Mouse (Mus musculus) adrenal gland, postnatal 10 days (tissue): ENCODE measurements around the gene Dpyd. TPM values are rescaled to one million over a fixed set of nuclear protein-coding genes. Genes with fewer than 3 reads are reported as not detected.

Source experiments
- DNase-seq: peaks from one replicate; pipeline ENCODE4 v3.0.0; 2021; ENCODE audit warnings: mixed read lengths
- total RNA-seq, 2 experiments: library from RNA; stranded (reverse); gene quantifications; 2 replicates each; pipeline ENCODE4 v1.2.3; 2021

The Dpyd gene
- total RNA-seq, 2 experiments from 2014 or later, result 32.8 to 38.4 TPM

DNA sequence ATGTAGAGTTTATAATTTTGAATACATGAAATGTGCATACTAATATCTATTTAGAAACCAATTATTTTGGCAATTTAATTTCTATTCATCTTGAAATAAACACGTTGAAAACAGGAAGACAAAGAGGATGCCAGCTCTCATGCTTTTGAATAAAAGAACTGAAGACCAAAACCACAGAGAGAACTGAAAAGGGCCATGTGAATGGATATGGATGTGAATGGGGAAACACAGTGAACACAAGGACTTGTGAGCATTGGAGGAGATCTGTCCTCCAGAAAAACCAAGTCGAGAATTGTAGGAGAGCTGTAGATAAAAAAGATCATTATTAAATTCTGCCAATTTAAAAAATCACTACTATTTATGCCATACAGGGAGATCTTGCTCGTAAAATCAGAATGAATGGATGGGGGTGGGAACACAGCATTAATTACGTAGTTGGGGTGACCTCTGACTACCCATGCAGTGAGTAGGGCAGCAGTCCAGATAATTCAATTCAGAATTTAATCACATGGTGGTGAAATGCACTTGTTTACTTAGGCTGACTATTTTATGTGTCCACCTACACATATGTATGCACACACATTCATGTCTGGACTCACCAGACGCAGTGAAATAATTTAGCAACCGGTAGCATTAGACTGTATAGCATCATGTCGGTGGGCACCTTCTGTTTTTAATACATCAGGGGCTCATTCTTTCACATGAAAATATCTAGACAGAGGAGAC lies 114.3 kb downstream of the Dpyd start:
- DNase-seq, result no peak

DNA sequence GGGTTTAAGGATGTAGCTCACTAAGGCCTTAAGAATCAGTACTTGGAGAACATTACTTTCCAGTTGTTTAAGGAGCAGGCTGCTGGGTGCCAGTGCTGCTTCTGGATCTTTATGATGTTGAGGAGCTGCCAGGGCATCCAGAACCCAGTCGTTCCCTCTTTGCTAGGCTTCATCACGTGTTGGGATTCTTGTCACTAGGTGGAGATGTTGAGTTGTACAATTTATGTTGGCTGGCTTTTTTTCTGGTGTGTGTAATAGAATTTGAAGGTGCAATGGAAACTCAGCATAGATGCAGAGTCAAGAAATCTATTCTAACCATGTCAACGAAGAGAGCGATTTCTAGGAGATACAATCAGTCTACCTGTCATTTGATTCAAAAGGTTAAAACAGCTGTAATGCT lies 118.9 kb downstream of the Dpyd start:
- DNase-seq, result peak; percentile 22

DNA sequence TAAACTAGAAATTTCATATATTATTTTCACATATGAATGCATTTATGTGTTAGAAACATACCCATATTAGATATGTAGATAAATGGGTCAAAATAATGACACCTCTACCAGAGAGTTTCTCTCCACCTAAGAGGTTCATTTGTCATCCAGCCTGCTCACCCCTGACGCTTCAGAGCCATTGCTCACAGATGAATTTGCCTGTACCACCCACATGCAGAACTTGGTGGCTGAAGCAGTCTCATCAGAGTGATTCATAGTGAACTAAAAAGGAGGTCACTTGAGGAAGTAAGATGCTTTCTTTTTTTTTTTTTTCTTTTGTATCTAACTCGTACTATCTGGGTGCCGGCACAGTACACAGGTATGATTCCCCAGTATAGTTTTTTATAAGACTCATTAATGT lies 188.3 kb downstream of the Dpyd start:
- DNase-seq, result no peak

DNA sequence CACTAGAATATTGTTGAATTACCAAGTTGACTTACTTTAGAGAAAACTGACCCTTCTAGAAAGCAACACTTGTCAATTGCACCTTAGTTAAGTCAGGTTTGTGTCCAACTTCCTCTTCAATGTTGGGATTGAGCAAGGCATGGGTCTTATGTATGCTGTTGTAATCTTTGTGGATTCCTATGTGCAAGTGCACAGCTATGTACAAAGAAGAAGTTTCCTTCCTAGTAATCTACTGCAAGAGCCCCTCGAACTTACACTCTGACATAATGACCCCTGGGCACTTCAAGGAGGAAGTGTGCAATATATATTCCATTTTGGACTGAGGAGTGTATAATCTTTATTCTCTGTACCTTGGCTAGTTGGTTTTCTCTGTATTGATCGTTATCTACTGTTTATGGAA lies 191.7 kb downstream of the Dpyd start:
- no peak for DNase-seq

DNA sequence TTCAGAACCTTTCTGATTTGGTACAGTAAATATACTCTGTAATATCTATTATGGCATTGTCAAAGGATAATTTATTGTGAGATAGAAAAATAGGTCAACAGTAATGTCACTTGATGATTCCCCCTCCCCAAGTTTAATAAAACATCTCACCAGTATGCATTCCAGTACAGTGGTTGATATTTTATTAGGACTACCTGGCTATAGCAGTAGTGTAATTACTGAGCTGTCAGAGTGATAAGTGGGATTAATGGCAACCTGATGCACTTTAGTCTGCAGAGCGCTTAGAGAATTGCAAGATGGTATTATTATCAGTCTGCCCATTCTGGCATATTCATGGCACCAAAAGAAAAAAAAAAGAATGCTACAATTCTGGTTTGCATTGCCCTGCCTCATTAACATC lies 194.2 kb downstream of the Dpyd start:
- no peak for DNase-seq

DNA sequence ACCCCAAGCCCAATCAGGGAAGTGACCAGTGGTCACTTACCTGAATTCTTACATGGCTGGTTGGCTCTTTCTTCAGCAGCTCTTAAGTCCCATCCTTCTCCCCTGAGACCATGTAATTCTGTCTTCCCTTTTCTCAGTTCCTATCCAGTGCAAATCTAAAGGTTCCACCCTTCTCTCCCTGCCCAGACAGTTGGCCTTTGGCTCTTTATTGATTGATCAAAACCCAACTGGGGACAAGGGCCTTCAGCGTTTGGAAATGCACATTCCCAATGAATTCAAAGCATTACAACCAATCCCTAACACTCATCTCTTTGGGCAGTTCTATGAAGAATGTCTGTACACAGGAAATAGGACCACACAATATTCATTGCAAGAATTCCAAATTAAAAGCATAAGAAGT lies 251.0 kb downstream of the Dpyd start:
- DNase-seq, result no peak

DNA sequence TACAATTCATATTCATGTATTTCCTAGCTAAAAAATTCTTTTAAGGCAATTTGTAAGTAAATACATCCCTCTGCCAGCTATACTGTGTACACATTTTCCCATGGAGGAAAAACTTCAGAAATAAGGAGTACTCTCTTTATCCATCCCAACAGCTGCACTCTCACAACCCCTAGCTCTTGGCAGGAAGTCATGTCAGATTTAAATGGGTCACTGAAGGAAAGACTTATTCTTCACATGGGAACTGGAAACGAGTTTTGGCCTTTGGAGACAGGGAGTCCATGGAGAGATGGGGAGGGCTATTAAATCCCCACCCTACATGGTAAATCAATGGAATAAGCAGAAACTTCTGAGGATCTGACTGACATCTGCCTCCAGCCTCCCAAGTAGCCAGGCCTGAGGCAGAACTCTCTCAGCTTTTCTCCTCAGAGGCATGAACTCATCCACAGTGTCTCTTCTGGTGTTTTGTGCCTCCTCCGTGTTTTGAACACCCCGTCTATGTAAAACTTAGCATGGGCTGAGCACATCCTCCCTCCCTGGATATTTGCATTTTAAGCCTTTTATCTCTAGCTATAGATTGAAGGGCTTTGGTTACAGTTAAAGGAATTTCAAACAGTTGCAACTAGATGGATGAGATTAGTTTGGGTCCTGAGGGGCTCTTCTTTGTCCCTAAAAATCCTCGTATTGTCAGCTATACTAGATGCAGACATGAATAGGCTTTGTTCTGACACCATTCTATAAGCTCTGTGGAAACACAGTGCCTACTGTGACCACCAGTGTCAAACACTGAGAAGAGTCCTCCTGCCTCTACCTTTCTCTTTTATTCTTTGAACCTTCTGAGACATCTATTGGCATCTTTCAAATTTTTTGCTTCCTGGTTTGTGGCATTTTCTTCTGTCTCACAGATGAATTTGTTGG lies 288.9 kb downstream of the Dpyd start:
- no peak for DNase-seq

DNA sequence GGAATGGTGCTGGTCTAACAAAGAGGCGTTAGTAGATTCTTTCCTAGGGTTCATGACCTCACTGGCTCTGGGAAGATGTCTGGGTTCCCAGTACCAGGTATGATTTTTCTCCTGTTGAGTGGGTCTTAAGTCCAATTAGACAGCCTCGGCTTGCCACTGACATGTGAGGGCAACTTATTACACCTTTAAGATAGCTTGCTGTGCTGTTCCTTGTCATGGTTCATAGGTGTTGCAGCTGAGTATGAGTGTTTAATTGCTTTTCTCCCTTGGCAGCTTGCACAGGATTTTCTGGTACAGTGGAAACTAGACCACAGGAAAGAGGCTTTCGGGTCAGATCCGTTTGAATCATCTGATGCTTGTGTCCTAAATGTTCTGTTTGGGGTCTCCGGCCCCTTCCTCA lies 290.8 kb downstream of the Dpyd start:
- DNase-seq, result no peak

DNA sequence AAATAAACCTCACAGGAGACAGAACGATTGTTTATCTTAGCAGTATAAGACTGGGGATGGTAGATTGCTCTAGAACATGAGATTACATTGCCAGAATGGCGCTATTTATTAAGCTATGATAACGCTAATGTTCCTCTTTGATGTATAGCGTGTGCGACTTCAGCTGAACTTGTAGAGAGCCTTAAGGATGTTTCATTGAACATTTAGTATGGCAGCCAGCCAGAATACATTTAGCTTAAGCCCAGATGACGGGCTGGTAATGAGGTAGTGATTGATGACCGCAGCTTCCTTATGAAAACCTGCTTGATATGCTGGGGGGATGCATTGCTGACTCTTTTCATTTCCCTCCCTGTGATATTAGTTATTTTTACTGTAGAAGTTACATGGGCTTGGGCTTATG lies 293.5 kb downstream of the Dpyd start:
- no peak for DNase-seq

DNA sequence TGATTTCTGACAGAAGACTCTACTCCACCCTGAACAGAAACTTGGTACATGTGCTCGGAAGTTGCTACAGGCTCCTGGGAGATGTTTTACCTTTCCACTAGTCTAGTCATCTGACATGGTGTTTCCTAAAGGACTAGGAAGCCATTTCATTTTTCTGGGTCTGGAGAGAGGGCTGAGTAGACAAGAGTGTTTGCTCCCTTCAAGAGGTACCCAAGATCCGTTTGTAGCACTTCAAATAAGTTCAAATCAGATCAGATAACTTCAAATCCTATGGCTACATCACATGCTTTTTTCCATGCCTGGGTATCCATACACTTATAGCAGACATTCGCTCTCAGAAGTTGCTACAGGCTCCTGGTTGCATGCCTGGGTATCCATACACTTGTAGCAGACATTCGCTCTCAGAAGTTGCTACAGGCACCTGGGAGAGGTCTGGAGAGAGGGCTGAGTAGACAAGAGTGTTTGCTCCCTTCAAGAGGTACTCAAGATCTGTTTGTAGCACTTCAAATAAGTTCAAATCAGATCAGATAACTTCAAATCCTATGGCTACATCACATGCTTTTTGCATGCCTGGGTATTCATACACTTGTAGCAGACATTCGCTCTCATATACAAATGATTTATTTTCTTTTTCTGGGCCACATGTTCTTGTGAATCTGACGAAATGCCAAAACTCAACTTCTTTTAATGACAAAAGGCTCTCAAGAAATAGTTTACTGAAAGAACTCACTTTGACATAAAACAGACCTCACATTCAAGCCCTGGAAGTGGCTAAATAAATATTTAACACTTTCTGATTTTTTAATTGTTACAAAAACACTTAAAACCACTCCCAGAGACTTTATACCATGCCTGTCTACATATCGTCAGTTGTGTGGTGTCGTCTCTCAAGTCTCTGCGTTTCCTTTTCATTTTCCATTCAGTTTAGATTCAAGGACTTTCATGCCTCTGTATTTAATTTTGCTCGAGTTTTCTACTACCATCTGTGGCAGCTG lies 307.5 kb downstream of the Dpyd start:
- no peak for DNase-seq

DNA sequence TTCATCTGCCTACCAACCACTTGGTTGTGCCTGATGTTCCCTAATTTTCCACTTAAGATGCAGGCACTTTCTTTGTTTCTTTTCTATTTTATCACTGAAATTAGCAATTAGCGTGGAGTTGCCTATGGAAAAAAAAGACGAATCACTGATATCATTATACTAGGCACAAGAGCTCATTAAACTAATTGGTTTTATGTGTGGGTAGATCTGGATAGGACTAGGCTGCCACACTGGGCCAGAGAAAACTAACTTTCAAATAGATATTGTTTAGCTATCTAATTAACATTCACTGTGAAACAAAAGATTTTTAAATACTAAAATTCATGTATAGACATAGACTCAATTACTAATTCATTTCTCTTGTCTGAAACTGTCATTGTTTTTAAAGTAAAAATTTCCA lies 313.9 kb downstream of the Dpyd start:
- DNase-seq, result no peak

DNA sequence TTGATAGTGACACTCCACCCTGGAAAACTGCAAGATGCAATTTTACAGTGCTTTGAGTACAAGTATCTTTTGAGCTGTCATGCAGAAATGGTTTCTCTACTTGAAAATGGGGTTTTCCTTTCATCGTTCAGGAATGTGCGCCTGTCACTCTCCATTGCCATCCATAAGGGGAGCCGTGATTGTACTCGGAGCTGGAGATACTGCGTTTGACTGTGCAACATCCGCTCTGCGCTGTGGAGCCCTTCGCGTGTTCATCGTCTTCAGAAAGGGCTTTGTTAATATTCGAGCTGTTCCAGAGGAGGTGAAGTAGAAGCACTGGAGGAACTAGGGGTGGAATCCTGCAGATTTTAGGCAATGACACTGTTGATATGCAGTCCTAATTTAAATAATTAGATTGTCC lies 337.1 kb downstream of the Dpyd start:
- DNase-seq, result no peak

DNA sequence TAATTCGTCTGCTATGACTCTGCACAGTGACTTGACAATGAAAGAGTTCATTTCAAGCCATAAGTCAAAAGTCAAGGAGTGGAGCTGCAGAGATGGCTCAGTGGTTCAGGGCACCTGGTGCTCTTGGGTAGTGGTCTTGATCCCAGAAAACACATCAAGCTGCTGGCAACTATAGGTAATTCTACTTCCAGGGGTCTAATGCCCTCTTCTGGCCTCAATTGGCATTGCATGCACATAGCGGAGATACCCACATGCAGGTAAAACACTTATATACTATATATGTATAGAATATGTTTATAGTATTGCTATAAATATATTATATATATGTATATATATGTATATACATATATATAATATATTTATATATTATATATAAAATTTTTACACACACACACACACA lies 429.4 kb downstream of the Dpyd start:
- peak; percentile 4 for DNase-seq

DNA sequence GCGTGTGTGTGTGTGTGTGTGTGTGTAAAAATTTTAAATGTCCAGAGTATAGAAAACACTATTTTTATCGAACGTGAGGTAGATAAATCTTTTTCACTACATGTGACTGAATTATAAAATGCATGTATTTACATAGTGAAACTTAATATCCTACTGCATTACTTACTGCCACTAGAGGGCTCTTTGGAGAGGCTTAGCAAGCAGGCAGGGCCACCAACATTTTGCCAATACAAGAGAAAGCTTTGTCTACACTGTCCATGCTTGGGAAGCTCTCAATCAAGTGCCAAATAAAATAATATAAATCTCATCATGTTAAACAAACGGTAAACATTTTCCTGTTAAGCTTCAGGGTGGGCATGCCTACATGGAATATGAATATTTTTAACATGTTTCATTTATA lies 429.9 kb downstream of the Dpyd start:
- no peak for DNase-seq

DNA sequence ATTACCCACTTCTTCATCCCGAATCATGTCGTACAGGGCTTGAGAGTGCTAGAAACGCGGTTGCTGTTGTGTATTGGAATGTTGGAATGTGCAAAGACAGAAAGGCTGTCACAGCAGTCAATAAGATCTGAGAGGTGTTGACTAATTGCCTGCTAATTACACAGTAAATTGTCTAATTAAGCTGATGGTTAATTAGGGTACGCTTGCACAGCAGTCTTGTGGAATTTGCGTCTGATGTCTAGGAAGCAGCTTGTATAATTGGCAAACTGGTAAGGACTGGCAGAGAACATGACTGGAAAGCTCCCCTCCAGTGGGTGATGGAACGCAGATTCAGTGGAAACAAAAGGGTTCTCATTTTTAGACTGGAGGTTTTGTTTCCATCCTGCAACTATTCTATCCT lies 459.3 kb downstream of the Dpyd start:
- DNase-seq, result no peak

DNA sequence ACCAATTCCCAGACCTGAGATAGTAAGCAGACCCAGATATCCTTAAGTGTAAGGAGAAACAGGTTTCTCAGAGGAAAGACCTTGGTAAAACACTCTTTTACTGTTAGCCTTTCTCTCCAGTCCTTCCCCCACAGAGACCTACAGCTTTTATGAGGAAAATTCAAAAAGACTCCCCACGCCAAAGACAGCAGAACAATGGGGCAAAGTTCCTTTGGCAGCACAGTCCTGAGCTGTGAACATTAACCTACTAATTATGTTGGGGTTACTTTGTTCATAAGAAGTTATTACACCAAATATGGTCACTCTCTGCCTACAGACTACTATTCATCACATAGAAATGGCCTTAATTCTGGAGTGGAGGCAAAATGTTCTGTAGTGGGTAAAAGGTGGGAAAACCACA lies 480.7 kb downstream of the Dpyd start:
- DNase-seq, result peak; percentile 1

DNA sequence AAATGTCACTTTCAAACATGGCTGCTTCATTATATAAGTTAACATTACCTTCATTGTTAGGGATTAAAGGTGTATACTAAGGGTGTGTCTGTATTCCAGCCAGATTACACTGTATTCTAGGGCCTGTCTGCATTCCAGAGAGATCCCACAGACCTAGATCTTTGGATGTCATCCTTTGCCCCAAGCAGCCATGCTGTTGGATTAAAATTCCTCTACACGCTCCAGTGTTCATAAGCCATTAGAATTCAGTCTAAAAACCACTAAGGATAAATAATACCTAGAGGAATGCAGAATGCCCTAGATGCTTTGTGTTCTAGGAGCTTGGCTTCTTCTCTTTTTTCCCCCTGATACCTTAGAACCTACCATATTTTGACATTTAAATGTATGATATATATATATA lies 494.2 kb downstream of the Dpyd start:
- DNase-seq, result no peak

DNA sequence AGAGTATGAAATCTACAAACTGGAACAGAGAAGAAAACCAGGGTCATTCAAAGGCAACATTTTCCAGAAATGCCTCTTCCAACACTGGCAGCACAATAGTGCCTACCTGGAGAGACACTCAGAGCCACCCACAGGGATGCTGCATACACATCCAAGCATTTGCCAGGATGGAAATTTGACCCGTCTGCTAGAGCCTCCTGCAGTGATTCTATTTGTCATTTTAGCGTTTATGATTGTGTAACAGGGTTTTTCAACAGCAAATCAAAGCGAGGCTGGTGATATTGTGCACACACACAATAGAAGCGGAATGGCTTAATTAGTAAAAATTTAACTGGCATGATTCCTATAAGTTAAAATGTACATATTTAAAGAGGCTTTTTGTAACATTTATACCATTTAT lies 501.3 kb downstream of the Dpyd start:
- no peak for DNase-seq

DNA sequence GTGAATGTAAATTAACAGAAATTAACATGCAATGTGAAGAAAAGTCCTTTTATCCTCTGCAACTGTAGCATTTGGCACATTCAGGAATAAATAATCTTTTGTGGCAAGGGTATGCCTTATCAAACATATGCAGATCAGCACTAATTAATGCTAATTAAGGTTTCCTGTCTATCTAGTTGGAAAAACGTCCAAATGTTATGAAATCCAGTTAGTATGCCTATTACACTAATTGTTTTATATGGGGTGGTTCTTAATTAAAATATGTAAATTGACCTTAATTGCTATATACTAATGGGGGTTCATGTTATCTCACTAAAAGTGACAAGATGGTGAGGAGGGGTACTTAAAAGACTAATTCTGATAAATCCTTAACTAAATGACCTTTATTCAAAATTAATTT lies 501.7 kb downstream of the Dpyd start:
- no peak for DNase-seq

DNA sequence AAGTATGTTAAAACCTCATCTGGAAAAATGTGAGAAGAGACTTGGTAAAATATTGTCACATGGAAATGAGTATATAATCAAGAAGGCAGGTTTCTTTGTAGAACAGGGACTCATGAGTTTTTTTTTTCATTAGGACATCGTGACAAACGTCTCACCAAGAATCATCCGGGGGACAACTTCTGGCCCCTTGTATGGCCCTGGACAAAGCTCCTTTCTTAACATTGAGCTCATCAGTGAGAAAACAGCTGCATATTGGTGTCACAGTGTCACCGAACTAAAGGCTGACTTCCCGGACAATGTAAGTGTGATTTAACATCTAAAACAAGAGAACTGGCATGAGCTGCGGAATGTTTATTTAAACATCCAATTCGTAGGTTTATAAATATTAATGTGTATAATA lies 502.8 kb downstream of the Dpyd start:
- no peak for DNase-seq

DNA sequence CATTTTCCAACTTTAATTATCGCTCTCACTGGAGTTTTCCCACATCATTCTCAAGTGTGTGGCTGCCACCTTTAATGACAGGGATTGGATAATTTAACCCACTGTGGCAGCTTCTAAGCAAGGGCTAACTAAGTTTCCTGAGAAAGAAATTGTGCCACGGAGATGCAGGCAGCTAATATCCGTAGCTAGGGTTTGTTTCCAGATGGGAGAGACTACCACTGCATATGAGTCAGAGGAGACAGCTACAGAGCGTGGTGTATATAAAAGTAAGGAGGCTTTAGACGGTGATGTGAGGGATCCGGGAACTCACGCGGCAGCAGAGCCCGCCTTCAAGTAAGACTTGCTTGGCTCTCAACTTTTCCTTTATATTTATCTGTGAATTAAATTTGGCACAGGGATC lies 505.3 kb downstream of the Dpyd start:
- no peak for DNase-seq

DNA sequence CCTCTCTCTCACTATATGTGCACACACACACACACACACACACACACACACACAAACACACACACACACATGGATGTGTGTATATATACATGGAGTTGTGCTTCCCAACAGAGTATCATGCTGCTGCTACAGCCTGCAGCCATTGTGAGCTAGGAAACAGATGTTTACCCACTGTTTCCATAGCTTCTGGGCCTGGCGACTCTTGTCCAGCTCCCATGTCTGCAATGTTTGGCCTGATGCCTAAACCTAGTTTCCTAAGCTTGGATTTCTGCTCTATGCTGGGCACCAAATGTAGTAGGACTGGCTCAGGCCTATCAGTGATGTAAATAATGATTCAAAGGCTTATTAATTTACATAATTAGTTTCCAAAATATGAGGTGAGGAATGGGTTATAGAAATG lies 524.7 kb downstream of the Dpyd start:
- DNase-seq, result peak; percentile 13
